Mouse (Mus musculus) brain, embryonic 18.5 days (tissue): ENCODE results near the gene Trank1.
A peak's percentile ranks its signal among the peaks of the same experiment; 100 is the strongest.

Experiments
- DNase-seq: peaks from one replicate; pipeline ENCODE4 v3.0.0-alpha.2; 2012; ENCODE audit warnings: low read depth, low spot score

Gene Trank1

GRCm38 (mm10) chr9:111311031-111311842 lies at the start of gene Trank1:
Gene Trank1, plus strand, starts transcription at chr9:111311739.
- DNase-seq = no peak

GRCm38 (mm10) chr9:111267998-111268397 lies 43.5 kb upstream of the Trank1 start:
- no peak for DNase-seq

- DNase-seq = no peak
Measured at GRCm38 (mm10) chr9:111270606-111271005, 40.9 kb upstream of the Trank1 start.

- no peak for DNase-seq
Measured at GRCm38 (mm10) chr9:111271056-111271433, 40.5 kb upstream of the Trank1 start.

- DNase-seq = peak; percentile 100
Measured at GRCm38 (mm10) chr9:111271434-111272160, 39.9 kb upstream of the Trank1 start, which contains the start of the genes Mlh1 and Epm2aip1. Gene Mlh1, minus strand, starts transcription at chr9:111271791. Gene Epm2aip1, plus strand, starts transcription at chr9:111271929.

- DNase-seq = no peak
Measured at GRCm38 (mm10) chr9:111272356-111272755, 39.2 kb upstream of the Trank1 start.

- no peak for DNase-seq
Measured at GRCm38 (mm10) chr9:111272996-111273785, 38.3 kb upstream of the Trank1 start.

GRCm38 (mm10) chr9:111273958-111274357 lies 37.6 kb upstream of the Trank1 start:
- no peak for DNase-seq

GRCm38 (mm10) chr9:111275156-111275555 lies 36.4 kb upstream of the Trank1 start:
- no peak for DNase-seq

GRCm38 (mm10) chr9:111285061-111285460 lies 26.5 kb upstream of the Trank1 start:
- no peak for DNase-seq

GRCm38 (mm10) chr9:111285676-111286075 lies 25.9 kb upstream of the Trank1 start:
- DNase-seq = no peak

GRCm38 (mm10) chr9:111286468-111286867 lies 25.1 kb upstream of the Trank1 start:
- no peak for DNase-seq

- no peak for DNase-seq
Measured at GRCm38 (mm10) chr9:111287956-111288355, 23.6 kb upstream of the Trank1 start.

- DNase-seq = no peak
Measured at GRCm38 (mm10) chr9:111289294-111289831, 22.2 kb upstream of the Trank1 start.

- DNase-seq = no peak
Measured at GRCm38 (mm10) chr9:111289832-111290339, 21.7 kb upstream of the Trank1 start.

- DNase-seq = no peak
Measured at GRCm38 (mm10) chr9:111290539-111291100, 20.9 kb upstream of the Trank1 start.

- DNase-seq = no peak
Measured at GRCm38 (mm10) chr9:111293234-111293633, 18.3 kb upstream of the Trank1 start.

- no peak for DNase-seq
Measured at GRCm38 (mm10) chr9:111294911-111295310, 16.6 kb upstream of the Trank1 start.

- no peak for DNase-seq
Measured at GRCm38 (mm10) chr9:111295323-111295722, 16.2 kb upstream of the Trank1 start.

GRCm38 (mm10) chr9:111296433-111296832 lies 15.1 kb upstream of the Trank1 start:
- no peak for DNase-seq

- DNase-seq = no peak
Measured at GRCm38 (mm10) chr9:111298606-111299005, 12.9 kb upstream of the Trank1 start.
